Mouse (Mus musculus): ENCODE measurements around the gene A930002H24Rik.

DNA sequence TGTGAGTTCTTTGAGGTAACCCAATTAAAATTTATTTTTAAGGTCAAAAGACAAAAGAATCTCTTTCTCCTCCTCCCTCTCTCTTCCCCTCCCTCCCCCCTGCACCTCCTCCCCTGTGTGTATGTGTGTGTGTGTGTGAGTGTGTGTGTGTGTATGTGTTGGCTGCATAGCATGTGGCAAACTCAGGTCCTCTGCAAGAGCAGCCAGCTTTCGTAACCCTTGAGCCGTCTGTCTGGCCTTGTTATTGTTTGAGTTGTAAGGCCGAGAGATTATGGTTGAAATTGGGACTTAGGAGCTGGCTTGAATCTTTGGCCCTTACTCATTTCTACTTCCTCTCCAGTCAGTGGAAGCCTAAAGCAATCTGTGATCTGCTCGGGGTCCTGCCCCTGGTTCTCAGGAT is 16.4 kb upstream of the A930002H24Rik start:
- TF ChIP-seq CTCF (IDR thresholded peaks at IDR 0.05; ENCODE audit: control insufficient read depth, insufficient read depth, insufficient replicate concordance, low read depth, low read length) (no peak), POLR2A (IDR thresholded peaks at IDR 0.05; ENCODE audit: control insufficient read depth, low read depth, low read length) (no peak)
